13 mouse cellular contexts compared by ENCODE assay signal in genomic region chr1:166126795-166127194, GRCm38 (mm10). TPM values are rescaled to one million over a fixed set of nuclear protein-coding genes. Genes with fewer than 3 reads are reported as not detected.
A peak's percentile ranks its signal among the peaks of the same experiment; 100 is the strongest.
DNase-seq lines count a peak whose midpoint lies in the region; ATAC-seq and TF ChIP-seq lines count a peak whose summit lies in the region.
"Had no signal": no experiment of that assay in that cellular context is flagged by ENCODE, and none has a peak within 500 bp of the region (broad histone marks: within the 10 kb centered on the region; RNA-seq: fewer than 3 reads in every experiment).

No protein-coding gene starts in this region.

- intact Hi-C loops in gastrocnemius, adult 2 months (cut with DNase I): loop anchor here (5.0 kb wide), 1 partner anchor 124 kb away; the partner anchor contains the start of gene Pou2f1
- intact Hi-C loops in heart, postnatal 10 days (cut with DNase I): no loop called here

- H3K4me2 ChIP-seq in lung, embryonic 16.5 days (ENCODE audit: low read depth, low read length): peak overlapping the region; percentile 41
- H3K4me2 ChIP-seq in stomach, embryonic 16.5 days (ENCODE audit: low read depth, low read length): peak overlapping the region; percentile 28

- H3K4me3 ChIP-seq in lung, embryonic 16.5 days (ENCODE audit: low read length): peak overlapping the region; percentile 13
- peak overlapping the region; percentile 76 for H3K4me3 ChIP-seq in gastrocnemius, adult 2 months
- H3K4me3 ChIP-seq in stomach, embryonic 16.5 days (replicated peaks; ENCODE audit: low read length): peak overlapping the region; percentile 7; the same call in 1 of the 2 replicates

- no peak overlapping the region for H3K9ac ChIP-seq in lung, embryonic 16.5 days (ENCODE audit: low read length)
- H3K9ac ChIP-seq in stomach, embryonic 16.5 days (ENCODE audit: low read length): no peak overlapping the region

- DNase-seq in lung, postnatal 25 days (ENCODE audit: low spot score): no peak
- peak; percentile 71 for DNase-seq in gastrocnemius, adult 2 months
- DNase-seq in heart, postnatal 10 days: peak; percentile 60 to 65
- no peak for DNase-seq in ovary, postnatal 14 days (ENCODE audit: low spot score)
- DNase-seq in right cerebral cortex, postnatal 25 days: no peak
- DNase-seq in layer of hippocampus, adult 11-12 months (ENCODE audit: low spot score): no peak
- DNase-seq: adrenal gland, adult 8-10 months; cerebellum, adult 2 months; kidney, adult 18-20 months; lung, postnatal 4 days; thymus, adult 18-20 months had no signal

- H3K36me3 ChIP-seq in lung, embryonic 16.5 days (ENCODE audit: control insufficient read depth, insufficient read depth, low read length): no peaks in the 10 kb centered on the region
- no peaks in the 10 kb centered on the region for H3K36me3 ChIP-seq in stomach, embryonic 16.5 days (ENCODE audit: control insufficient read depth, insufficient read depth, low read length)

- H3K27ac ChIP-seq in lung, embryonic 16.5 days (ENCODE audit: low read length): no peak overlapping the region
- H3K27ac ChIP-seq in gastrocnemius, adult 2 months: peak overlapping the region; percentile 96
- H3K27ac ChIP-seq in stomach, embryonic 16.5 days (ENCODE audit: low read length): no peak overlapping the region

- TF ChIP-seq CTCF in gastrocnemius, adult 2 months (IDR thresholded peaks at IDR 0.05): no peak

- peaks cover 12% of the 10 kb centered on the region for H3K4me1 ChIP-seq in lung, embryonic 16.5 days (replicated peaks; ENCODE audit: control insufficient read depth, insufficient read depth, low read length)
- H3K4me1 ChIP-seq in stomach, embryonic 16.5 days (ENCODE audit: control insufficient read depth, insufficient read depth, low read length): peaks cover 14% of the 10 kb centered on the region

- no peaks in the 10 kb centered on the region for H3K27me3 ChIP-seq in lung, embryonic 16.5 days (ENCODE audit: control insufficient read depth, insufficient read depth, low read depth, low read length)
- no peaks in the 10 kb centered on the region for H3K27me3 ChIP-seq in stomach, embryonic 16.5 days (ENCODE audit: control insufficient read depth, insufficient read depth, low read length)

- WGBS in lung, embryonic 16.5 days: 38% methylated on average over 9 of the region's 9 CpGs
- WGBS in stomach, embryonic 16.5 days: 52% methylated on average over 9 of the region's 9 CpGs

- no peaks in the 10 kb centered on the region for H3K9me3 ChIP-seq in lung, embryonic 16.5 days (ENCODE audit: control insufficient read depth, low read length)
- peaks cover 2% of the 10 kb centered on the region; the same call in 1 of the 2 replicates for H3K9me3 ChIP-seq in stomach, embryonic 16.5 days (replicated peaks; ENCODE audit: control insufficient read depth, low read length)

- ATAC-seq in lung, embryonic 16.5 days (ENCODE audit: low read depth): 0 out of 2 replicates have a peak, but pooled peaks have one; percentile 14
- no peak for ATAC-seq in stomach, embryonic 16.5 days (ENCODE audit: insufficient read depth, low FRiP score)

RNA-seq across cellular contexts. Expression of gene Dusp27, which starts 0.9 kb away (rescaled TPM):
- 3.3 and 3.7 TPM in 2 replicates for polyA plus RNA-seq in lung, embryonic 16.5 days (2015; fragmentation: Nextera tagmentation; extraction: Ambion mirVana)
- total RNA-seq in gastrocnemius, adult 2 months (2021): 10 to 100 TPM; 68.9 to 69.3 TPM
- 10 to 100 TPM; 53.6 to 60.3 TPM for total RNA-seq in heart, postnatal 10 days (2021)
- polyA plus RNA-seq in stomach, embryonic 16.5 days (2015; fragmentation: Nextera tagmentation; extraction: Ambion mirVana): 2.5 and 6.1 TPM in 2 replicates

RNA-seq across cellular contexts. Expression of gene Gpa33, which starts 3.2 kb away (rescaled TPM):
- 0.18 and 0.25 TPM in 2 replicates for polyA plus RNA-seq in lung, embryonic 16.5 days (2015; fragmentation: Nextera tagmentation; extraction: Ambion mirVana)
- not detected for total RNA-seq in gastrocnemius, adult 2 months (2021)
- total RNA-seq in heart, postnatal 10 days (2021): not detected
- 11.9 and 14.2 TPM in 2 replicates for polyA plus RNA-seq in stomach, embryonic 16.5 days (2015; fragmentation: Nextera tagmentation; extraction: Ambion mirVana)
- polyA plus RNA-seq: cerebellum, adult 2 months had no signal

Comparison
In these comparisons a context has a peak if more than half of its experiments do, and no peak if none do; other contexts are left out.
1. H3K4me3 ChIP-seq: peak in every context shown above with its lines; median percentile 76 in gastrocnemius, adult 2 months; 13 in lung, embryonic 16.5 days; 7 in stomach, embryonic 16.5 days.
2. DNase-seq: peak in gastrocnemius, adult 2 months (single experiment) and heart, postnatal 10 days (2 of 2); none in lung, postnatal 25 days (single experiment), ovary, postnatal 14 days (single experiment), right cerebral cortex, postnatal 25 days (single experiment) and layer of hippocampus, adult 11-12 months (single experiment).